Mouse (Mus musculus): ENCODE data around the gene Sytl2.

GRCm38 (mm10) chr7:90362788-90363187 is 60.7 kb downstream of the Sytl2 start:
- no peak for TF ChIP-seq CTCF (IDR thresholded peaks at IDR 0.05; ENCODE audit: extremely low read depth, insufficient read depth, insufficient read length, insufficient replicate concordance)
- no peak for TF ChIP-seq POLR2A (IDR thresholded peaks at IDR 0.05; ENCODE audit: low read depth, low read length)
